In the genomic region with DNA sequence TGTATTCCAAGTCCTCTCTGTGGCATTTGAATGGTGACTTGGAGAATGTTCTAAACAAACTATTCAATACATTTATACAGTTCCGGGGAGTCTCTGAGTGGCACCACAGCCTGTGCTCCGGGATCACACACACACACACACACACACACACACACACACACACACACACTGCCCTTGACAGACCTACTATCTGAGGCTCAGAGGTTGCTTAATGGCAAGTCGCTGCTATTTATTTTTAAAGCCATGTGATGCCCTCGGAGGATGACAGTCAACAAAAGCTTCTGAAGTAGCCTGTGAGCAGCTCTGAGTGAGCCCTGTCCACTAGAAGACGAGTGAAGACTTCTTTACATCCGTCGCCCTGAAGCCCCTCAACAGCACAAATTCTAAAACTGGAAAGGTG, we compare ENCODE assay signal across 26 mouse cellular contexts.
DNase-seq lines count a peak whose midpoint lies in the region; ATAC-seq and TF ChIP-seq lines count a peak whose summit lies in the region.
"Had no signal": no experiment of that assay in that cellular context is flagged by ENCODE, and none has a peak within 500 bp of the region (broad histone marks: within the 10 kb centered on the region; RNA-seq: fewer than 3 reads in every experiment).

No protein-coding gene starts in this region.

- H3K36me3 ChIP-seq in heart, embryonic 12.5 days, result no peaks in the 10 kb centered on the region
- no peaks in the 10 kb centered on the region for H3K36me3 ChIP-seq in heart, embryonic 11.5 days (ENCODE audit: control insufficient read depth, insufficient read depth, low read length)
- H3K36me3 ChIP-seq in liver, adult 2 months (ENCODE audit: control insufficient read depth, insufficient read depth, low read length), result no peaks in the 10 kb centered on the region
- H3K36me3 ChIP-seq in liver, embryonic 11.5 days (ENCODE audit: control insufficient read depth, insufficient read depth, low read length), result no peaks in the 10 kb centered on the region
- H3K36me3 ChIP-seq: limb, embryonic 13.5 days; liver, embryonic 15.5 days had no signal

- no peak for TF ChIP-seq POLR2A in liver, adult 2 months (IDR thresholded peaks at IDR 0.05; ENCODE audit: extremely low read depth, insufficient read depth, low read length)

- no peaks in the 10 kb centered on the region for H3K9me3 ChIP-seq in heart, embryonic 12.5 days (replicated peaks)
- H3K9me3 ChIP-seq in heart, embryonic 11.5 days (replicated peaks; ENCODE audit: control insufficient read depth, low read length), result no peaks in the 10 kb centered on the region
- no peaks in the 10 kb centered on the region for H3K9me3 ChIP-seq in liver, embryonic 11.5 days (ENCODE audit: control insufficient read depth, low read length)
- H3K9me3 ChIP-seq: limb, embryonic 13.5 days; liver, embryonic 15.5 days had no signal

- H3K9ac ChIP-seq in heart, embryonic 12.5 days, result no peak overlapping the region
- no peak overlapping the region for H3K9ac ChIP-seq in heart, embryonic 11.5 days (ENCODE audit: low read depth, low read length)
- H3K9ac ChIP-seq in liver, adult 2 months (ENCODE audit: low read depth, low read length), result no peak overlapping the region
- H3K9ac ChIP-seq in liver, embryonic 11.5 days (ENCODE audit: low read depth, low read length), result no peak overlapping the region
- H3K9ac ChIP-seq: limb, embryonic 13.5 days; liver, embryonic 15.5 days had no signal

- H3K4me2 ChIP-seq in heart, embryonic 12.5 days, result no peak overlapping the region
- H3K4me2 ChIP-seq in heart, embryonic 11.5 days, result no peak overlapping the region
- no peak overlapping the region for H3K4me2 ChIP-seq in liver, embryonic 11.5 days
- H3K4me2 ChIP-seq: limb, embryonic 13.5 days; liver, embryonic 15.5 days; midbrain, embryonic 11.5 days had no signal

- ATAC-seq in heart, embryonic 12.5 days (ENCODE audit: insufficient number of reproducible peaks, low FRiP score), result no peak
- ATAC-seq in heart, embryonic 11.5 days (replicated peaks; ENCODE audit: insufficient number of reproducible peaks, low FRiP score, low TSS enrichment), result no peak
- no peak for ATAC-seq in liver, embryonic 11.5 days (replicated peaks; ENCODE audit: low FRiP score)
- ATAC-seq: forebrain, embryonic 14.5 days; hindbrain, embryonic 16.5 days; midbrain, embryonic 16.5 days; Patski had no signal

- peaks cover 53% of the 10 kb centered on the region for H3K4me1 ChIP-seq in heart, embryonic 12.5 days (replicated peaks)
- H3K4me1 ChIP-seq in heart, embryonic 11.5 days (ENCODE audit: control insufficient read depth, insufficient read depth, low read length), result peaks cover 28% of the 10 kb centered on the region
- H3K4me1 ChIP-seq in liver, adult 2 months (ENCODE audit: control insufficient read depth, insufficient read depth, low read length), result peaks cover 22% of the 10 kb centered on the region
- peaks cover 4% of the 10 kb centered on the region for H3K4me1 ChIP-seq in liver, embryonic 11.5 days (replicated peaks; ENCODE audit: control insufficient read depth, insufficient read depth, low read length)

- no peak overlapping the region for H3K4me3 ChIP-seq in heart, embryonic 12.5 days
- no peak overlapping the region for H3K4me3 ChIP-seq in heart, embryonic 11.5 days (ENCODE audit: low read depth, low read length)
- no peak overlapping the region for H3K4me3 ChIP-seq in liver, adult 2 months (ENCODE audit: insufficient read depth, low read depth, low read length)
- no peak overlapping the region for H3K4me3 ChIP-seq in liver, embryonic 11.5 days (ENCODE audit: low read depth, low read length)
- H3K4me3 ChIP-seq: limb, embryonic 13.5 days; liver, embryonic 15.5 days had no signal

- peak; percentile 40 for DNase-seq in adrenal gland, postnatal 14 days
- no peak for DNase-seq in adrenal gland, postnatal 36 days
- peak; percentile 73 for DNase-seq in liver, adult 2 months (ENCODE audit: extremely low read depth, low read depth, low spot score)
- DNase-seq in liver, embryonic 11.5 days (ENCODE audit: low spot score), result no peak
- no peak for DNase-seq in spleen, adult 18-20 months
- DNase-seq: cerebellum, adult 11 months; cerebellum, adult 9-10 months; cerebellum, postnatal 36 days; gastrocnemius, postnatal 25 days; kidney, adult 18-20 months; kidney, postnatal 4 days; lung, postnatal 36 days; right cerebral cortex, adult 18-20 months; thymus, adult 18-20 months; thymus, postnatal 25 days had no signal

- no peaks in the 10 kb centered on the region for H3K27me3 ChIP-seq in heart, embryonic 12.5 days (replicated peaks)
- no peaks in the 10 kb centered on the region for H3K27me3 ChIP-seq in heart, embryonic 11.5 days (ENCODE audit: control insufficient read depth, insufficient read depth, low read length)
- no peaks in the 10 kb centered on the region for H3K27me3 ChIP-seq in liver, adult 2 months (ENCODE audit: control insufficient read depth, insufficient read depth, low read length)
- H3K27me3 ChIP-seq in liver, embryonic 11.5 days (replicated peaks; ENCODE audit: control insufficient read depth, insufficient read depth, low read length), result no peaks in the 10 kb centered on the region
- H3K27me3 ChIP-seq: limb, embryonic 13.5 days; liver, embryonic 15.5 days; Patski had no signal

- TF ChIP-seq CTCF in liver, adult 2 months (IDR thresholded peaks at IDR 0.05; ENCODE audit: low read depth, low read length), result no peak

- no peaks in the 10 kb centered on the region for H3K79me2 ChIP-seq in liver, adult 2 months (ENCODE audit: control insufficient read depth, insufficient read depth, low read length)

- H3K27ac ChIP-seq in heart, embryonic 12.5 days (ENCODE audit: poor library complexity, severe bottlenecking), result peak overlapping the region; percentile 36; the same call in 1 of the 2 replicates
- no peak overlapping the region for H3K27ac ChIP-seq in heart, embryonic 11.5 days (ENCODE audit: low read depth, low read length)
- peak overlapping the region; percentile 25; the same call in 1 of the 2 replicates for H3K27ac ChIP-seq in liver, adult 2 months (replicated peaks; ENCODE audit: insufficient read depth, low read depth, low read length)
- no peak overlapping the region for H3K27ac ChIP-seq in liver, embryonic 11.5 days (ENCODE audit: low read depth, low read length)
- H3K27ac ChIP-seq: kidney, postnatal 0 days; limb, embryonic 13.5 days; liver, embryonic 15.5 days; stomach, postnatal 0 days had no signal

- WGBS in heart, embryonic 12.5 days, result 53% methylated on average over 7 of the region's 7 CpGs
- 49% methylated on average over 7 of the region's 7 CpGs for WGBS in heart, embryonic 11.5 days (ENCODE audit: insufficient replicate concordance)
- WGBS in liver, adult 2 months, result 33% methylated on average over 7 of the region's 7 CpGs
- WGBS in liver, embryonic 11.5 days, result 77% methylated on average over 7 of the region's 7 CpGs

Comparison
In these comparisons a context has a peak if more than half of its experiments do, and no peak if none do; other contexts are left out.
1. DNase-seq: peak in adrenal gland, postnatal 14 days (single experiment) and liver, adult 2 months (single experiment); none in adrenal gland, postnatal 36 days (0 of 2), liver, embryonic 11.5 days (single experiment) and spleen, adult 18-20 months (0 of 2).
2. H3K27ac ChIP-seq: peak in heart, embryonic 12.5 days (single experiment) and liver, adult 2 months (single experiment); none in heart, embryonic 11.5 days (single experiment) and liver, embryonic 11.5 days (single experiment).